Mouse (Mus musculus): ENCODE results near the gene Scd2. TPM values are rescaled to one million over a fixed set of nuclear protein-coding genes. Genes with fewer than 3 reads are reported as not detected.
A peak's percentile ranks its signal among the peaks of the same experiment; 100 is the strongest.

Gene Scd2
- total and polyA plus RNA-seq, 2 experiments from 2014 or later, result 274 to 1,071 TPM

DNA sequence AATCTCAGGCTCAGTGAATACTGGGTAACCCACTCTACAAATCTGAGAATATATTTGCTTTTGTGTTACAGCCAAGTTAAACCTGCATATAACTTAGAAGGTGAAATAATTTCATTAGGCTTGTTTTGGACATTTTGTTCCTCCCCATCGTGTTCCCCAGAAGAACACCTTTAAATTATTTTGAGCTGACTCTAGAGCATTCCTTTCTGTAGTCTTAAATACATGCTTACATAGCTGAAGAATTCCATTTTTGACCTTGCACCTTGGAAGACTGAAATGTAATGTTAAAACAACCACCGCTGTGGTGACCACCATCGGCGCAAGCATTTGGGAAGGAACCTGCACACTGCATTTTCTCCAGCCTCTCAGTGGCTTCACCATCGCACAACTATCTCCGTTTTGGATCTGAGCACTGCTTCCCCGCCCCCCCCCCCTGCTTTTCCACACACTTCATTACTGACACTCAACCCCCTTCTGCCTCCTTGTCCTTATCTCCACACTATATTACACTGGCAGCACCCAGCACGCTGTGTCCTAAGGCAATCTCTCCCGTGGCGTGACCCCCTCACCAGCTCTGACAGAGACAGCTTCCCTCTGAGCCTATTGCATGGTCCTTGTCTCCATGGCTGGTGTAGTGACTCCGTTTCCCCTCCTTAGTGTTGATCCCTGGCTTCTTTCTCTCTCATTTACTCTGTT, 5.9 kb upstream of the Scd2 start:
- ATAC-seq (no peak), DNase-seq (ENCODE audit: low spot score) (no peak)
- no peak overlapping the region for H3K4me3 ChIP-seq (ENCODE audit: low read length)
- H3K27me3 ChIP-seq (ENCODE audit: insufficient read depth, low read length), result no peaks in the 10 kb centered on the region
- no peaks in the 10 kb centered on the region for H3K36me3 ChIP-seq (ENCODE audit: insufficient read depth, low read length)
- no peak overlapping the region for H3K4me2 ChIP-seq (ENCODE audit: low read depth, low read length)
- no peak for TF ChIP-seq CTCF (IDR thresholded peaks at IDR 0.05; ENCODE audit: low read depth)
- WGBS, result 82% methylated on average over 11 of the region's 11 CpGs
- H3K9ac ChIP-seq (replicated peaks; ENCODE audit: low read length), result no peak overlapping the region
- no peak overlapping the region for H3K27ac ChIP-seq
- no peaks in the 10 kb centered on the region for H3K9me3 ChIP-seq (ENCODE audit: low read length)
- peaks cover 28% of the 10 kb centered on the region for H3K4me1 ChIP-seq (ENCODE audit: insufficient read depth, low read length)

DNA sequence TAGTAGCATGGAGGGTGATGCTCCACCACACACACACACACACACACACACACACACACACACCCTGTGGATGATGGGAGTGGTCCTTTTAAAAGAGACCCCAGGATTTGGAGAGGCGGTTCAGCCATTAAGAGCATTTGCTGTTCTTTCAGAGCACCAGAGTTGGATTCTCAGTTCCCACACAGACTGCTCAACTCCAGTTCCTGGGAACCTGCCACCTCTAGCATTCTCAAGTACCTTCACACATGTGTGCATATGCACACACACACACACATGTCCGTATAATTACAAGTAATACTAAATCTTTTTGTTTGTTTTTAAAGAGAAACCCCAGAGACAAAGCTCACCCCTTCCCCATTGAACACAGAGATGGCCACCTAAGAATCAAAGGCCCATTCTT, 1.4 kb upstream of the Scd2 start:
- Histone ChIP-seq H3K36me3 (ENCODE audit: insufficient read depth, low read length) (no peaks in the 10 kb centered on the region), H3K9me3 (ENCODE audit: low read length) (no peaks in the 10 kb centered on the region), H3K27ac (peak overlapping the region; percentile 97), H3K27me3 (ENCODE audit: insufficient read depth, low read length) (no peaks in the 10 kb centered on the region), H3K4me1 (ENCODE audit: insufficient read depth, low read length) (peaks cover 19% of the 10 kb centered on the region), H3K4me2 (ENCODE audit: low read depth, low read length) (no peak overlapping the region), H3K4me3 (ENCODE audit: low read length) (no peak overlapping the region), H3K9ac (replicated peaks; ENCODE audit: low read length) (peak overlapping the region; percentile 17; the same call in 1 of the 2 replicates)
- no peak for DNase-seq (ENCODE audit: low spot score)
- WGBS, result 77% methylated on average over 2 of the region's 2 CpGs
- TF ChIP-seq CTCF (IDR thresholded peaks at IDR 0.05; ENCODE audit: low read depth), result no peak
- ATAC-seq, result no peak

DNA sequence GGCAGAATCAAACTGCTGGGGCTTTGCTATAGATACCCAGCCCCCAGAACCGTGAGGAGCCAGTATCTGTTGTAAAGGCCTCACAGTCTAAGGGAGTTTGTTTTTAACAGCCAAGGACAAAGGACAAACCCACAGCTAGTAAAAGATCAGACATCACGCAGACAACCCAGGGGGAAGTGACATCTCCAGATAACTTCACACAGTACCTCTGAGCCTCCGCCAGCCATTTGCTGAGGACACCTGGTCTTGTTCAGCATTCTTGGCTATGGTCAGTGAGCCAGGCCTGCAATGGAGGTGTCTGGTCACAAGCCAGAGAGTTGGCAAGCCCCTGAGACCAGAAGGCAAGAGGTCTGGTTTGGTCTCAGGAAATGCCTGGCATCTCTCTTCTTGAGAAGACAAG, 991 bp upstream of the Scd2 start:
- peak overlapping the region; percentile 17; the same call in 1 of the 2 replicates for H3K9ac ChIP-seq (replicated peaks; ENCODE audit: low read length)
- ATAC-seq (no peak), DNase-seq (ENCODE audit: low spot score) (no peak)
- peak overlapping the region; percentile 100 for H3K4me2 ChIP-seq (ENCODE audit: low read depth, low read length)
- peak overlapping the region; percentile 97 for H3K27ac ChIP-seq
- no peak for TF ChIP-seq CTCF (IDR thresholded peaks at IDR 0.05; ENCODE audit: low read depth)
- 39% methylated on average over 3 of the region's 3 CpGs for whole genome bisulfite sequencing
- H3K4me3 ChIP-seq (ENCODE audit: low read length), result peak overlapping the region; percentile 95
- H3K4me1 ChIP-seq (ENCODE audit: insufficient read depth, low read length), result peaks cover 22% of the 10 kb centered on the region
- no peaks in the 10 kb centered on the region for H3K9me3 ChIP-seq (ENCODE audit: low read length)
- no peaks in the 10 kb centered on the region for H3K36me3 ChIP-seq (ENCODE audit: insufficient read depth, low read length)
- H3K27me3 ChIP-seq (ENCODE audit: insufficient read depth, low read length), result no peaks in the 10 kb centered on the region

DNA sequence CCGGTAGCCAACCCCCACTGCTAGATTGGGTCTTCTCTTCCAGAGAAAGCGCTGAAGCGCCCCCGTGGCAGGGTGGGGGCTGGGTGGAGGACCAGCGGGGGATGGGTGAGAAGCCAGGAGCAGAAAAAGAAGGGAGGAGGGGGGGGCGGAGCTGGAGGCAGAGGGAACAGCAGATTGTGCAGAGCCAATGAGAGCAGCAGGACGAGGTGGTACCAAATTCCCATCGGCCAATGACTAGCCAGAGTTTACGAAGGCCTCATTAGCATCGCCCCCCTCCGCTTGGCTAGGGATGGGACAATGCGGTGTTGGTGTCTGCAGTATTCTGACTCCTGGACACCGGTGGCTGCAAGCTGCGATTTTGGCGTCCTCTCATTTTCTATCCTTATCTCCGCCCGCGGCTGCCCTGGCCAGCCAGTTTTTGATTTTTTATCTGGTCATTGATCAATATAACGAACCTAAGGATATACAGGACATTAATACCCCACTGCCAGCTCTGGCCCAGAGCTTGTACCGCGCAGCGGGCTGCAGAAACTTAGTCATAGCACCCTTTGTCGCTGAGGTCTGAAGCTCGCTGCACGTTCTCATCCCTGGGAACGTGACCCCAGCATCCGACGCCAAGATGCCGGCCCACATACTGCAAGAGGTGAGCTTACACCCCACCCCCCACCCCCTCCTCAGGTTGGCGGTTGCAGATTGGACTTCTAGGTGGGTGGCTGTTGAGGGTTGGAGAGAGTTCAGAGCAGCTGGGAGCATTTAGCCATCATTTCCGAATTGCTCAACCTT, 486 bp downstream of the Scd2 start:
- H3K4me1 ChIP-seq (ENCODE audit: insufficient read depth, low read length), result peaks cover 36% of the 10 kb centered on the region
- peak; percentile 1; the same call in 1 of the 2 replicates for TF ChIP-seq CTCF (IDR thresholded peaks at IDR 0.05; ENCODE audit: low read depth)
- under 1% methylated on average over 31 of the region's 31 CpGs for WGBS

DNA sequence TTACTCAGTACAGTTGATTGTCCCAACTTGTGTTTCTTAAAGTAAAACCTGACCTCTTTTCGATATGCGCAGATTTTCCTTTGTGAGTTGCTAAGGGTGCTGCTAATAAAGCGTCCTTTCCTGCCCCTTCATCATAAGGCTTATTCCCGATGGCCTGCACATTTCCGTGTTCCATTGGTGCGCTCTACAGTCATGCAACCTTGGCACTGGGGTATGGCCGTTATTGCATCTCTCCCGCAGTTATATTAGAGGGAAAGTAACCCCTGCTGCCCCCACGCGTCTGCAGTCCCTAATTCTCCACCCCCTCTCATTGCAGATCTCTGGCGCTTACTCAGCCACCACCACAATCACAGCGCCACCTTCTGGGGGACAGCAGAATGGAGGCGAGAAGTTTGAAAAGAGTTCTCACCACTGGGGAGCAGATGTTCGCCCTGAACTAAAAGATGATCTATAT, 1.1 kb downstream of the Scd2 start:
- Histone ChIP-seq H3K4me2 (ENCODE audit: low read depth, low read length) (peak overlapping the region; percentile 100), H3K36me3 (ENCODE audit: insufficient read depth, low read length) (peaks cover 5% of the 10 kb centered on the region; the same call in 1 of the 2 replicates), H3K4me1 (ENCODE audit: insufficient read depth, low read length) (peaks cover 39% of the 10 kb centered on the region), H3K4me3 (ENCODE audit: low read length) (peak overlapping the region; percentile 95), H3K27ac (peak overlapping the region; percentile 97), H3K9me3 (ENCODE audit: low read length) (no peaks in the 10 kb centered on the region), H3K27me3 (ENCODE audit: insufficient read depth, low read length) (no peaks in the 10 kb centered on the region), H3K9ac (replicated peaks; ENCODE audit: low read length) (peak overlapping the region; percentile 96)
- peak; percentile 61 for ATAC-seq
- DNase-seq (ENCODE audit: low spot score), result peak; percentile 94
- peak; percentile 99 for TF ChIP-seq CTCF (IDR thresholded peaks at IDR 0.05; ENCODE audit: low read depth)
- under 1% methylated on average over 14 of the region's 14 CpGs for WGBS

More for the DNA sequence above, 486 bp downstream of the Scd2 start:
- DNase-seq (ENCODE audit: low spot score) (peak; percentile 98), ATAC-seq (peak; percentile 97)
- peak overlapping the region; percentile 97 for H3K27ac ChIP-seq
- peak overlapping the region; percentile 95 for H3K4me3 ChIP-seq (ENCODE audit: low read length)
- H3K4me2 ChIP-seq (ENCODE audit: low read depth, low read length), result peak overlapping the region; percentile 100
- peaks cover 5% of the 10 kb centered on the region; the same call in 1 of the 2 replicates for H3K36me3 ChIP-seq (ENCODE audit: insufficient read depth, low read length)
- peak overlapping the region; percentile 96 for H3K9ac ChIP-seq (replicated peaks; ENCODE audit: low read length)
- no peaks in the 10 kb centered on the region for H3K9me3 ChIP-seq (ENCODE audit: low read length)
- H3K27me3 ChIP-seq (ENCODE audit: insufficient read depth, low read length), result no peaks in the 10 kb centered on the region

DNA sequence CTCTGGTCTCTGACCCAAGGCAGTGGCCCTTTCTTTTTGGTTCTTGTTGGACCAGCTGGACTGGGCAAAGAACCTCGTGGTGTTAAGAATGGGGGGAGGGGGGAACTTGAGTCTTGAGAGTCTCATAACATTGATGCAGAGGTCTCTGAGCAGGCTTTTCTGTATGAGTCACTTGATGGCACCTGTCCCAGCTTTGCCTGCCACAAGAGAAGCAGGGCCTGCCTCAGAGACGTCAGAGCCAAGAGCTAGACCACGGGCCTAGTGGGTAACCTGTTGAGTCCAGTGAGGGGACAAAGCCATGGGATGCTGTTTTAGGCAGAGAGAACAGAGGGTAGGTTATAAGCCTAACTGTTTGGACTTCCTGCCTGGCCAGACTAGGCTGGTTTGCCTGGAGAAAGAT, 1.8 kb downstream of the Scd2 start:
- no peak for TF ChIP-seq CTCF (IDR thresholded peaks at IDR 0.05; ENCODE audit: low read depth)
- DNase-seq (ENCODE audit: low spot score) (no peak), ATAC-seq (no peak)
- Histone ChIP-seq H3K4me2 (ENCODE audit: low read depth, low read length) (peak overlapping the region; percentile 100), H3K27ac (peak overlapping the region; percentile 97), H3K4me1 (ENCODE audit: insufficient read depth, low read length) (peaks cover 43% of the 10 kb centered on the region), H3K4me3 (ENCODE audit: low read length) (peak overlapping the region; percentile 95), H3K36me3 (ENCODE audit: insufficient read depth, low read length) (peaks cover 9% of the 10 kb centered on the region), H3K9ac (replicated peaks; ENCODE audit: low read length) (peak overlapping the region; percentile 96), H3K9me3 (ENCODE audit: low read length) (no peaks in the 10 kb centered on the region), H3K27me3 (ENCODE audit: insufficient read depth, low read length) (no peaks in the 10 kb centered on the region)
- WGBS, result 9% methylated on average over 3 of the region's 3 CpGs

All from hindbrain, postnatal 0 days (tissue).